Mouse (Mus musculus) left cerebral cortex, adult 9 months (tissue): ENCODE data around the gene Map1s.
"Not testable (repeated sequence)": the region's sequence is repeated elsewhere in the genome, so short reads cannot be mapped to it uniquely, and the experiment has no call there.

Experiments used
- DNase-seq, 2 experiments: peaks; one replicate each; pipeline ENCODE4 v3.0.0; 2022; ENCODE audit warnings: low spot score in 2 of 2

Gene Map1s

DNA sequence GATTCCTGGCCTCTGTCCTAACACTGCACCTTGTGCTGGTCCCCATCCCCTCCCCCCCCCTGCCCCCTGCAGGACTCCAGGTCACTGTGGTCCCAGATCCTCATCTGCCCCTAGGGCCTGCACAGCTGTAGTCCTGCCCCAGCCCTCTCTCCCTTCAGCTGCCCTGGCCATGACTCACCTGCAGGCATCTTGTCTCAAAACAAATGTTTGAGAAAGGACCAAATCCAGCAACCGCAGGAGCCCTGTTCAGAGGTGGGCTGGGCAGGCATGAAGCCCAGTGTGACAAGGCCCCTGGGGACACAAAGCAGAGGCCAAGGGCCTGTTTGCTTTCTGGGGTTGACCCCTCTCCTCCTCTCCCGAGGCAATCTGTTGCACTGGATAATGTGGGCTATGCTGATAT, 27.6 kb upstream of the Map1s start:
- DNase-seq: no peak

DNA sequence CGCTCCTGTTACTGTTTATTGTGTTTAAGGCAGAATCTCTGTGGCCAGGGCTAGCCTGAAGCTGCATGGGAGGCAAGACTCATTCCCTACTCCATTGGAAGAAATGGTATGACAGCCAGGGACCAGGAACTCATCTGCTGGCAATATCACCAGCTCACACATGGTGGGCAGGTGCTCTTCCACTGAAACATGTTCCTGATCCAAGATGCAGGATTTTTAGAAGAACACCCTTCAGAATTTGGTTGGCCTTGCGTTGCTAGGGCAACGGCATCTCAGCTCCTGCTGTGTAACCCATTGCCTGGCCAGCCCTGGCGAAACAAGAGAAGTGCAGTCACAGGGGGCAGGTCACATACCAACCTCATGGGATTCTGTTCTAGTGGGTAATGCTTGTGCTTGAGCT, 26.2 kb upstream of the Map1s start:
- no peak for DNase-seq

DNA sequence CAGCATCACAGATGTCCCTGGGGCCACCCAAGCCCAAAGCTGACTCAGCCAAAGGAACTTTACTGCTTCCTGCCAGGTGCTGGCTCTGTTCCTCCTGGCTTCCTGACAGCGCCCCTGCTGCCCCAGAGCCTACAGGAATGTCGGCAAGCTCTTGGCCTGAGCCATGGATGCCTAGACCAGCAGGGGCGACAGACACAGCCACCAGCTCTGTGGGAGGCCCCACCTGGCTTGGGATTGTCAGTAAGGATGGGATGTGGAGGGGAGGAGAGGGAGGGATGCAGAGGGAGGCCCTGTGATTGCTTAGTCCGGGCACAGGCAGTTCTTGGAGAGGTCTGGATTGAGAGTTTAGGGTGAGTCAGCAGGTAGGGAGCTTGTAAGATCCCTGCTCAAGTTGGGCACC, 25.6 kb upstream of the Map1s start:
- DNase-seq: no peak

DNA sequence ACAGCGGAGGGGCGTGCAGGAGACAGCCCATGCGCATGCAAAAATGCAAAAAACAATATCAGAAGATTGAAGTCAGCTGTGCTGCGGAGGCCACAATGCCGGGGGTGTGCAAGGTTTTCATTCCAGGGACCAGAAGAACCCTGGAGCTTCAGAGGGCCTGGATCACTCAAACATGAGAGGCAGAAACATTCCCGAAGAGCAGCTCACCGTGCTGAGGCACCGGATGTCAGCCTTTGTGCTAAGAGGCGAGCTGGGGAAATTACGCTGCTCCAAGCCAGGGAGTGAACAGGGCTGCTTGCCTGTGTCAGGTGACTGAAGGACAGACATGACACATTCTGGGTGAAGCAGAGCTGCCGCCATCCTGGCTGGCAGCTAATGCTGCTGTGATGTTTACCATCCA, 25.2 kb upstream of the Map1s start:
- no peak for DNase-seq

DNA sequence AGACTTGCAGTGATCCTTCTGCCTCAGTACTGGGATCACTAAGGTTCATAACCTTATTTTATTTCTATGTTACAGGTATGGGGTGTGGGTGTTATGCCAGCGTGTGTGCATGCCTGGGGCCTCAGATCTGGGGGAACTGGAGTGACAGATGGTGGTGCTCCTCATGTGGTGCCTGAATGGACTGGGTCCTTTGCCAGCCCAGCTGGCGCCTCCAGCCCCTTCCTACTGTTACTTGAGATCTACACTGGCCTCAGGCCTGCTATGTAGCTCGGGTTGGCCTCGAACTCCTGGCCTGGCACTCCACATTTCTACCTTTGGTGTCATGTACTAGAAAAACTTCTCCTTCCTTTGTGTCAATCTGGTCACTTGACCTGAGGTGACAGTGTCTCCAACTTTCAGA, 21.5 kb upstream of the Map1s start:
- DNase-seq: no peak

DNA sequence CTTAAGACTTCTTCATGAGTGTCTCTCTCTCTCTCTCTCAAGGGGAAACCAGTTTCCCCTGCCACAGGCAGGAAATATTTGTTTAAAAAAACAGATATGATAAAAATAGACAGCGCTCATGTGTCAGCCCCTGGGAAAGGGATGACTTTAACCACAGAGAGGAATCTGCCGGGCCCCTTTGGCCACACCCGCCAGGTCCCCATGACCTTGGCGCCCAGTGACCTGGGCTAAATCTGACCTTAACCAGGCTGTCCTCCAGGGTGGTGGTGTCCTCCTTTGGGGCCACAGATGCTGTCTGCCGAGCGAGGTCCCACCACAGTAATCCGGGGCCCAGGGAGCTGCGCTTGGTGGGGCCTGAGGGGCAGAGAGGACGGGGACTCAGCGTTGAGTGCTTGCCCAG, 21.0 kb upstream of the Map1s start:
- no peak for DNase-seq

DNA sequence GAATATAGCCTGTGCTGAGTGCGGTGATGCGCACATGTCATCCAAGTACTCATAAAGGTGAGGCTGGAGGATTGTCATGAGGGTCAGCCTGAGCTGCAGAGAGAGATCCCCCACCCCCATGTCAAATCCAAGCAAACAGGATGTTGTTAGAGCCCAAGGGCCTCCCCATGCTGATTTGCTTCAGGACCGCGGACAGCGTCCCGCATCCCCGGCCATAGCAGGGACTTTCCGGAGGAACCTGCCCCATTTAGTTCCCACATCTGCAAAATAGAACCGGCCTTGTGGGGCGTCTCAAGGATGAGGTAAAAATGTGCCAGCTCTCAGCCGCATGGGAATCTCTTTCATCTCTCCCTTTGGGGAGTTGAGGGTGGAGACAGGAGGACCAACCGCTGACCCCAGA, 20.1 kb upstream of the Map1s start:
- DNase-seq: no peak

DNA sequence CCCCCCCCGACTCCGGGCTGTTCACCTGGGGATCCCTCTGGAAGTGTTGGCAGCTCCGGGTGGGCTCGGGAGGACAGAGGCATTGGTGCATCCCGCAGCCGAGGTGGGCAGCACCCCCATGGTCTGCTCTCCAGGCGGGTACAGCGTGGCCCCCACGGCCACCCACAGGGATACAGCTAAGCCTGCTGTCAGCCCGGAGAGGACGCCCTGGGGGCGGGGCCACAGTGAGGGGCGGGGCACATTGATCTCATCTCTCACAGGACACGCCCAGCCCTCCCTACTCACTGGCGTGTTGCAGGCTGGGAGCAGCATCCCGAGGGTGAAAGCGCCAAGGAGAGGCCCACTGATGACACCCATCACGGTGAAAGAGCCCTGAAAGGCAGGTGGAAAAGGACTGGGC, 18.1 kb upstream of the Map1s start:
- DNase-seq: peak in 1 of 2 experiments; percentile 50

DNA sequence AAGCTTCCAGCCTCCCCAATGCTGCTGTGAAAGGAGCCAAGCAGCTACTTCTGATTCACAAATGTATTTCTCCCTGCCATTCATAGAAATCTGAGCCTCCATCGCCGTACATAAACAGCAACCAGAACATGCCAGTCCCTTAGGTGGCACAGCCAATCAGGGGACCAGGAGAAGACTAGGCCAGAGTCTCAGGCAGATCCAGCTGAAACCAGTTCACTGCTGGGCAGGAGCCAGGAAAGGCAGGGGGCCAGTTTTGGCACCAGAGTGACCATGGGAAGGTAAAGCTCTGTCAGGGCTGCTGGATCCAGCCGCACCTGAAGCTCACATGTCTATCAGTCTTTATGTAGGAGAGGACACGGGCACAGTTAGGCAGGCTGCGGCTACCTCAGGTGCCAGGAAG, 15.1 kb upstream of the Map1s start:
- no peak for DNase-seq

DNA sequence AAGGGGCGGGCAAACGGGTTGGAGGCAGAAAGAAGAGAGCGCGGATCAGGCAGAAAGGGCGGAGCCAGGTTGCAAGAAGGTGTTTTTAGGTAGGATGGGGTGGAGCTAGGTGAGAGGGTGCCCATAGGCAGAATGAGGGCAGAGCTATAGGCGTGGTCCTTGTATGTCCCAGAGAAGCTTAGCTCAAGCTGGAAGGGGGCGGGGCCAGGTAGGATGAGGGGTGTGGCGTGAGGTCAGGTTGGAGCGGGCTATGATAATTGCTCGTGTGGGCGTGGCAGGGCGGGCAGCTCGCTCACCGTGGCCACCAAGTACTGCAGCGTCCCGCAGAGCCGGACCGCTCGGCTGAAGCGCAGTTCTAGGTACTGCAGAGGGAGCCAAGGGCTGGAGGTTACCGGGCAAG, 14.4 kb upstream of the Map1s start:
- no peak for DNase-seq

DNA sequence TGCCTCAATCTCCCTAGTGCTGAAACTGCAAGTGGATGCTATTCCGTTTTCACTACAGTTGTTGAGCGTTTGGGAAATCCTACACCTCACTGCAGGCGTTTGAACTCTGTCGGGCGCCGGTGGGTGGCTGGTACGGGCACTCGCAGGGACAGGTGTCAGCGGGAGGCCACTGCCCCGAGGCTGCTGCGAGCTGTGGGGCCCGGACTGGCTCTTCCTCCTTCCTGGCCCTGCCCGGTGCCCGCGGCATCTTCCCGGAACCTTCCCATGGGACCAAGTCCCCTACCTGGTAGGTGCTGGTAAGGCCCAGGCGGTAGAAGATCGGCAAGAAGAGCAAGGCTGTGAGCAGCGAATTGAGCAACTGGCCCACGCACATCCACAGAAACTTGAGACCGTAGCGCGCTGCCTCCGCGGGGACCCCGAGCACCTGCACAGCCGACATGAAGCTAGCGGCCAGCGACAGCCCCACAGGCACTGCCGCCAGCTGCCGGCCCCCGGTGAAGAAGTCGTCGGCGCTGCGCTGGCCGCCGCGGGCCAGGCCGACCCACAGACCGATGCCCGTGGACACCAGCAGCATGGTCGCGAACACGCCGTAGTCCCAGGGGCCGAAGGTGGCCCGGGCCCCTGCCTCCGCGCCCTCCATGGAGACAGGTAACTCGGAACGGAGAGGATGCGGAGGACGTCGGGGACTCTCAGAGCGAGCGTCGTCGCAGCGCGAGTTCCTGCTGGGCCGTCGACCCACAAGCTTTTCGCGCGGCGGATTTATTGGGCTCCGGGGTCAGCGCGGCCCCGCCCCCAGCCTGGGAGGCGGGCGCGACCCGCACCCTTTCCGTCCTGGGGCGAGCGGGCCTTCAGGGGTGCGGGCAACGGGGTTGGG, 13.5 kb upstream of the Map1s start, which contains the start of gene Slc5a5:
Gene Slc5a5, minus strand, starts transcription at position 736 of the 874 bp plus-strand sequence.
- no peak for DNase-seq

DNA sequence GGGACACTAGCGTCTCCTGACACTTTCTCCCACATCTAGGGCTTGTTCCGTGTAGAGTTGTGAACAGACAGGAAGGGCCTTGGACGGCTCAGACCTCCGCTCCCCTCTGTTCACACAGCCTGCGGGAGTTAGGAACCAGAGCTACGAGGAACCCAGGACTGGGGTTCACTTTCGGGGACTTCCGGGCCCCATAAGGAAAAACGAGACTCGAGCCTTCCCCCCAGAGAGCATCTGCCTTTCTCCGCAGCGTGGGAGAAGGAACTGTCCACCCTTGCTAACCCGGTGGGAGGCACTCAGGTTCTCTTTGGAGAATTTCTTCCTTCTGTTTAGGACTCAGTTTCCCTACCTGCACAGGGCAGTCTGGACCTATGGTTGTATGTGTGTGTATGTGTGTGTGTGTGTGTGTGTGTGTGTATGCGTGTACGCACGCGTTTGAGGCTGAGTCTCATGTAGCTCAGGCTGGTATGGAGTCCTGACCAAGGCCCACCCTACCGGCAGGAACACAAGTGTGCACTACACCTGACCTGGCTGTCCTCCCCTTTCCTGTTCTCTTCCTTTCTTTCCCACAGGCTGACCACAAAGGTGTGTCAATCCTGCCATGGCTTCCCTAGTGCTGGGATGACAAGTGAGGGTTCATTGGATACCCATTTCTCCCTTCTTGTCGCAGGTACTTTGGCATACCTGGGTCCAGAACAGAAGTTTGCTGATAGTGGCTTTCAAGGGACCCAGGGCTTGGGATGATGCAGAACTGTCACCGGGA, 12.7 kb upstream of the Map1s start:
- DNase-seq: no peak

DNA sequence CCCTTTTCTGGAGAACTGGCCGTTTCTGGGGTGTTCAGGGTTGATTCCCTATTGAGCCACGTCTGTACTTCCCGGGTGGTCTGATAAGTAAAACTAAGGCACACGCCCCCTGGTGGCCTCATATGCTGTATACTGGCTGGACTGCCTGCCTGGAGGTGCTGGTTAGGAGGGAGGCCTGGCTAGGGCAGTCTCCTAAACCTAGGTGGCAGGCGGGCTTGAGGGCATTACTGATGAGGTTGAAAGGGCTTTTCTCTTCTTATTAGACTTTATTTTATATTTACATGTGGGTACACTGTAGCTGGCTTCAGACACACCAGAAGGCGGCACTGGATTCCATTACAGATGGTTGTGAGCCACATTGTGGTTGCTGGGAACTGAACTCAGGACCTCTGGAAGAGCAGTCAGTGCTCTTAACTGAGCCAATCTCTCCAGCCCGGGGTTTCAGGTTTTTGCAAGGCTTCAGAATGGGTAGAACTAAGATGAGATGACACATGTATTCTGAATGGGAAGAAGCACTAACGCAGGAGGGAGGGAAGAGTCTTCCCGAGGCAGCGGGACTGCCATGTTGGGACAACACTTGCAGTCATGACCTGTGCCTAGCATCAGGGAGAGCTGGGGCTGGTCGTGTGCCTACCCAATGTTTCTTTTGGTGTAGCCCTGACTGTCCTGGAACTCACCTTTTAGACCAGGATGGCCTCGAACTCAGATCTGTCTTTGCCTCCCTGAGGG, 11.9 kb upstream of the Map1s start:
- DNase-seq: peak in 1 of 2 experiments; percentile 70

DNA sequence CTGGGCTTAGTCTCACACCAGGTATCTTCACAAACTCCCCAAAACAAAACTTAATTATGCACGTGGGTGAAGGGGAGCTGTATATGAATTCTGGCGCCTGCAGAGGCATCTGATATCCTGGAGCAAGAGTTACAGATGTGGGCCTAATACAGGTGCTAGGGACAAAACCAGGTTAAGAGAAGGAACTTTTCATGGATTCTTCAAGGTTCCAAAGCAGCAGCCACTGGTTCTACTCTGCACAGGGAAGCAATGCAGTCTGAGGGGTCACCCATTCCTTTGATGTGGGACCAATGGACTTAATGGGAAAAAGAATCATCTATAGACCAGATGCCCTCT, 11.4 kb upstream of the Map1s start:
- DNase-seq: no peak

DNA sequence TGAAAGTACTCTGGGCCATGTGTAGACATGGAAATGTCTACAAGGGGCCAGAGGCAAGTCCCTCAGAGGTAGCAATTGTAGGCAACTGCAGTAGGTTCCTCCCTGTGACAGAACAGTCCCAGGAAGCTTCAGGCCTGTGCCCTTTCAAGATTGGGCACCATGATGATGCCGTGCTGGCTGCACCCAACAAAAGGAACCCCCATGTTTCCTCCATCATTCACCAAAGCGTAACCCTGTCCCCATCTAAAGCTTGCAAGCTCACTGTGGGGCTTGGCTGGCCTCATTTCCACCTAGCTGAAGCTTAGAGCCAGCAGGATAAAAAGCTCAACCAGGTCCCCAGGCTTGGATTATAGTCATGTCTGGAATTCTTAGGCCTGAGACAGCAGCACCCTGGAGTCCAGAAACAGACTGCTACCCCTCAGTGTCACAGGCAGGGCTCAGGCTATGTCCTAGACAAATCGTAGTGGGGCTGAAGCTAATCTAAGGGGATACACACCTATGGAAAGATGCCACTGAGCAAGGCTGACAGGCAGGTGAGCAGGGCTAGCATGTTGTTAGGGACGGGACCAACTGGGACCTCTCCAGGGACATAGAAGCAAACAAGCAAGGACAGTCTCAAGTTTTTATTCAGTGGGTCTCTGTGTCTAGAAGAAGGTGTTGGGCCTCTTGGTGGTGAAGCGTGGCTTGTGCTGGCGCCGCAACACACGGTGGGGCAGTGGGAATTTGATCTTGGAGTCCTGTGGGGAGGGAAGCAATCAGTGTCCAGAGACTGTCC, 10.8 kb upstream of the Map1s start:
- no peak for DNase-seq

DNA sequence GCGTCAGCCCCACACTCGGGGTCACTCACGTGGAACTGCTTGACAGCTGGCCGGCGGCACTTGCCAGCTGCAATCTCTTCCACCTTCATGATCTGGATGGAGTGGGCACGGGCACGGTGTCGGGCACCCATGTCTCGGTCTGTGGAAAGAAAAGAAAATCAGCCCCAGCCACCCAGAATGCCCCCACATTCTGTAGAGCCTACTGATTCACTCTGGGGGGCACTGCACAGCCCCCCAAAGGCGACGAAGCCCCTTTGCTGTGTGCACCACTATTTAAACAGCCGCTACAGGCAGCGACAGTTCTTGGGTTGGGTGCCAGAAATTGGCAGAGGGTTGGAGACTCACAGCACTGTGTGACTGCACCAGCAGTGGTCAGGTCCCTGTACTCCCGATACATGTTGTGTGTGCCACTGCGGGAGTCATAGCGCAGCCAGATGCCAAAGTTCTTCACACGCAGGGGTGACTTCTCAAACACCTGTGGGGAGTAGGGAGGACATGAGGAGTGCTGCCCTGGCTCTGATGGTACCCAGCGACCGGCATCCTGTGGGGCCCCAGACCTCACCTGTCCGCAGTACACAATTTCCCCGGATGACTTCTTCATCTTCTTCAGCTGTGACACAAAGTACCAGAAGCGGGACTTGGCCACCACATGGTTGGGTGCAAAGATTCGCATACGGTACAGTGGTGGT, 10.0 kb upstream of the Map1s start:
- DNase-seq: not testable (repeated sequence)

DNA sequence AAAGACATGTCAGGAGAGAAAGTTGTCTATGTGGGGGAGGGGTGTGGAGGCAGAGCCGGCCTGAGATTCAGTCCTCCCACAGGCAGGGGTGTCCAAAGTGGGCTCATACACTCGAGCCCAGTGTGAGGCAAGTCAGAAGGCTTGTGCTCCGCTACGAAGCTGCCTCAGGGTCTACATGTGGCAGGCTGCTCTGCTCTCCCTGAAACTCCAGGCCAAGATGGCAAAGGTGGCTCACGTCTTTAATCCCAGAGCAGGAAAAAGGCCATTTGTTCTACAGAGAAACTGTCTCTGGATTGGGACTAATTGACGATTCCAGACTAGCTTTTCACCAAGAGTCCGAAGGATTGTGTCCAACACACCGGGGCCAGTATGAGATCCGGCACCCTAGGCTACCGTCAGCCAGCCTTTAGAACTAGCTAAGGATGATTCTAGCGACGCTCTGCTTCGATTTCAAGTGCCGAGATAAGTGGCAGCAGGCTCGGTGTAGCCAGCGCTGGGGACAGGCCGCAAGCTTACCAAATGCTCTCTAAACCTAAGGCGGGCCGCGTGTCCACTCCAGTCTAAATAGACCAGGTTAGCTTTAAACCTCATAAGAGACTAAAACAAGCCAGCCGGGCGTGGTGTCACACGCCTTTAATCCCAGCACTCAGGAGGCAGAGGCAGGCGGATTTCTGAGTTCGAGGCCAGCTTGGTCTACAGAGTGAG, 9.3 kb upstream of the Map1s start:
- no peak for DNase-seq

DNA sequence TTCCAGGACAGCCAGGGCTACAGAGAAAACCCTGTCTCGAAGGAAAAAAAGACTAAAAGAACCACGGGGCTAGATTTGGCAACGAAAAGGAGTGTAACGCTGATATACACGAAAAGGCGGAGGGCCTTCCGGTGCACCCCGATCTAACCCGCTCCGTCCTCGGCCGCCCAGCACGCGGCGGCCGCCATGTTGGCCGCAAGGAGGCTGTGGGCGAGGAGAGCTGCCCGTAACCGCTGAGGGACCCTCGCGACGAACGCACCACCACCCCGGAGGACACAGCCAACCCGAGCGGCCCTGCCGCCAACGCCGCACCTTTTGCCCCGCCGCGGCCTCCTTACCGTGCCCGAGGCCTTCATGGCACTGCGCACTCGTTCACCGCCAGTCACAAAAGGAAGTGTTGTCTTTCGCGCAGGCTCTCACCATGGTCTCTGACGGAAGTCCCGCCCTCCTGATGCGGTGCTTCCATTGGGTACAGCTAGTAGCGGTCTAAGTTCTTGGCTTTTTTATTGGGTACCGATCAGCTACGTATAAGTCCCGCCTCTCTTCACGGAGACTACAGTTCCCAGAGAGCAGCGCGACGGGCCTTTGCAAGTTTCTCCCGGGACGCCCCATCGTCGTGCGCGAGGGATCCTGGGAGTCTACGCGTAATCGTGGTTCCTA, 8.6 kb upstream of the Map1s start, which contains the start of gene Rpl18a:
Gene Rpl18a, minus strand, starts transcription at position 392 of the 660 bp plus-strand sequence.
- peak; percentile 98 for DNase-seq

DNA sequence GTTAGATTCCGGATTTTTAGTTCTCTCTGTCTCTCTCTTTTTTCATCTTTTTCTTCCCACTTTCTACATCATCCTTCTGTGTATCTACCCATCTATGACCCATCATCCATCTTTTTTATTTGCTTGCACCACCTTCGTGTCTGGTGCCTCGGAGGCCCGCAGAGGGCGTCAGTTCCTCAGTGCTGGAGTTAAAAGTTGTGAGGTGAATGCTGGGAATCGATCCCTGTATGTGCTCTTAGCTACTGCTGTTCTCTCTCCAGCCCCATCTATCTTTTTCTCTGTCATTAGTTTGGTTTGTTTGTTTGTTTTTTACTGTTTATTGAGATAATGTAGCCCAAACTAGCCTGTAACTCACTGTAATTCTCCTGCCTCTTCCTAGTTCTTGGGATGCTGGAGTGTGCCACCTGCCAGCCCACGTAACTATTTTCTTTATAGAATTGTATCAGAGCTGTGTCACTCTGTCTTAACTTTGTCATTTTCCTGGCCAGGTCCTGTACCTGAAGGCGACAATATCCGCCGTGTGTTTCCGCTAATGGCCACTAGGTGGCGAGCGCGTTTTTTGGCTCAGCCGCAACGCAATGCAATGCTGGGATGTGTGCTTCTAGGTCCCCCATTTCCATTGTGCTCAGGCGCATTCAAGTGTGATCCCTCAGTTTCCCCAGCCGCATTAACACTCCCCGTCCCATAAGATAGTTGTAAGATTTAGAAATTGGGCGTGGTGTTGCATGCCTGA, 7.9 kb upstream of the Map1s start:
- peak; percentile 61 to 90 for DNase-seq
